Mouse (Mus musculus): ENCODE results near the gene Sytl3.

Gene Sytl3

GRCm38 (mm10) chr17:6782033-6782526, 123.2 kb downstream of the Sytl3 start:
- peak in 1 of 2 experiments; percentile 69 for DNase-seq

GRCm38 (mm10) chr17:6782611-6783005, 123.7 kb downstream of the Sytl3 start, which contains the start of gene Ezr:
Gene Ezr (minus strand): TSS chr17:6782784.
- DNase-seq = peak; percentile 95 to 96

GRCm38 (mm10) chr17:6783006-6783661, 124.2 kb downstream of the Sytl3 start:
- DNase-seq = peak; percentile 60 to 68

GRCm38 (mm10) chr17:6783756-6784357, 125.0 kb downstream of the Sytl3 start:
- DNase-seq = no peak

GRCm38 (mm10) chr17:6787241-6787640, 128.3 kb downstream of the Sytl3 start:
- DNase-seq = no peak
